Mouse (Mus musculus) MEL (cell line): ENCODE measurements around the gene Apol8. TPM values are rescaled to one million over a fixed set of nuclear protein-coding genes. Genes with fewer than 3 reads are reported as not detected.
A peak's percentile ranks its signal among the peaks of the same experiment; 100 is the strongest.

ENCODE experiments used
- DNase-seq: peaks from one replicate; pipeline ENCODE4 v3.0.0; 2011; ENCODE audit warnings: low read depth, low spot score
- H3K27ac ChIP-seq: 2 replicates; pipeline ENCODE4 v1.5.1; 2012; ENCODE audit warnings: low read depth, mild to moderate bottlenecking, control low read depth, low read length, moderate library complexity; ENCODE audit not compliant: control insufficient read depth
- H3K27me3 ChIP-seq, 2 experiments: fragments of 150-350 bp in 1 of 2; sonication (generic) in 1 of 2; 2 replicates each; pipeline ENCODE4 v1.6.1; 2012; ENCODE audit warnings: low read length in 2 of 2, mild to moderate bottlenecking in 2 of 2, improper control_type of control experiment in 1 of 2, moderate library complexity in 1 of 2; ENCODE audit not compliant: insufficient read depth in 2 of 2, control insufficient read depth in 1 of 2
- H3K36me3 ChIP-seq, 2 experiments: 2 replicates each; pipeline ENCODE4 v1.6.1; 2012 to 2014; ENCODE audit warnings: low read length in 2 of 2, improper control_type of control experiment in 1 of 2, inconsistent platforms in 1 of 2, mild to moderate bottlenecking in 1 of 2; ENCODE audit not compliant: insufficient read depth in 2 of 2, control insufficient read depth in 1 of 2
- H3K4me1 ChIP-seq, 2 experiments: fragments of 150-350 bp in 1 of 2; sonication (generic) in 1 of 2; 2 replicates each; pipeline ENCODE4 v1.6.1; 2012; ENCODE audit warnings: low read length in 2 of 2, improper control_type of control experiment in 1 of 2, mild to moderate bottlenecking in 1 of 2; ENCODE audit not compliant: insufficient read depth in 2 of 2, control insufficient read depth in 1 of 2
- H3K4me3 ChIP-seq, 2 experiments: fragments of 150-350 bp in 1 of 2; sonication (generic) in 1 of 2; 2 replicates each; pipeline ENCODE4 v1.5.1; 2012; ENCODE audit warnings: low read depth in 2 of 2, low read length in 2 of 2, mild to moderate bottlenecking in 2 of 2, moderate library complexity in 2 of 2, control low read depth in 1 of 2, improper control_type of control experiment in 1 of 2; ENCODE audit not compliant: control insufficient read depth in 1 of 2, insufficient read depth in 1 of 2
- H3K79me2 ChIP-seq: 2 replicates; pipeline ENCODE4 v1.6.1; 2012; ENCODE audit warnings: mild to moderate bottlenecking, low read length, moderate library complexity; ENCODE audit not compliant: control insufficient read depth, poor library complexity, insufficient read depth
- H3K9ac ChIP-seq: 2 replicates; pipeline ENCODE4 v1.6.1; 2012; ENCODE audit warnings: low read depth, mild to moderate bottlenecking, control low read depth, low read length, moderate library complexity; ENCODE audit not compliant: control insufficient read depth, poor library complexity, severe bottlenecking
- H3K9me3 ChIP-seq: fragments of 150-350 bp; sonication (generic); replicated peaks from 2 replicates; pipeline ENCODE4 v1.6.1; 2012; ENCODE audit warnings: mild to moderate bottlenecking, low read length, improper control_type of control experiment, moderate library complexity; ENCODE audit not compliant: insufficient read depth
- BHLHE40 ChIP-seq: IDR thresholded peaks from 2 replicates; pipeline ENCODE4 v1.6.1; 2012; ENCODE audit warnings: low read depth, mild to moderate bottlenecking, inconsistent platforms, low read length, improper control_type of control experiment, borderline replicate concordance
- EP300 ChIP-seq, 2 experiments: IDR thresholded peaks; 2 replicates each; pipeline ENCODE4 v1.6.1; 2011; ENCODE audit warnings: improper control_type of control experiment in 2 of 2, low read length in 2 of 2, low read depth in 1 of 2, mild to moderate bottlenecking in 1 of 2
- ETS1 ChIP-seq: IDR thresholded peaks from 2 replicates; pipeline ENCODE4 v1.6.1; 2012; ENCODE audit warnings: low read depth, mild to moderate bottlenecking, inconsistent platforms, low read length, improper control_type of control experiment, moderate library complexity
- GATA1 ChIP-seq: IDR thresholded peaks from 2 replicates; pipeline ENCODE4 v1.6.1; 2011; ENCODE audit warnings: low read depth, low read length, improper control_type of control experiment
- HCFC1 ChIP-seq: IDR thresholded peaks from 2 replicates; pipeline ENCODE4 v1.6.1; 2012; ENCODE audit warnings: low read depth, mild to moderate bottlenecking, inconsistent platforms, low read length, improper control_type of control experiment, moderate library complexity
- MAFK ChIP-seq: IDR thresholded peaks from 2 replicates; pipeline ENCODE4 v1.6.1; 2011; ENCODE audit warnings: low read depth, mild to moderate bottlenecking, low read length, improper control_type of control experiment, borderline replicate concordance
- MAX ChIP-seq: IDR thresholded peaks from 2 replicates; pipeline ENCODE4 v1.6.1; 2011; ENCODE audit warnings: low read length, improper control_type of control experiment
- MAZ ChIP-seq: IDR thresholded peaks from 2 replicates; pipeline ENCODE4 v1.6.1; 2012; ENCODE audit warnings: low read depth, mild to moderate bottlenecking, inconsistent platforms, low read length, improper control_type of control experiment
- MEF2A ChIP-seq: IDR thresholded peaks from 2 replicates; pipeline ENCODE4 v1.6.1; 2014; ENCODE audit warnings: low read depth, mild to moderate bottlenecking, inconsistent platforms, low read length, improper control_type of control experiment; ENCODE audit not compliant: poor library complexity, insufficient replicate concordance, severe bottlenecking; ENCODE audit errors: extremely low read depth
- MXI1 ChIP-seq: IDR thresholded peaks from 2 replicates; pipeline ENCODE4 v1.6.1; 2011; ENCODE audit warnings: mild to moderate bottlenecking, low read depth, low read length, improper control_type of control experiment
- MYB ChIP-seq: IDR thresholded peaks from 2 replicates; pipeline ENCODE4 v1.6.1; 2011; ENCODE audit warnings: mild to moderate bottlenecking, low read depth, low read length, improper control_type of control experiment
- MYC ChIP-seq: IDR thresholded peaks from 2 replicates; pipeline ENCODE4 v1.6.1; 2011; ENCODE audit warnings: low read depth, mild to moderate bottlenecking, low read length, improper control_type of control experiment, moderate library complexity
- NRF1 ChIP-seq: IDR thresholded peaks from 2 replicates; pipeline ENCODE4 v1.6.1; 2014; ENCODE audit warnings: low read depth, mild to moderate bottlenecking, inconsistent platforms, low read length, improper control_type of control experiment, moderate library complexity; ENCODE audit not compliant: poor library complexity, insufficient read depth, severe bottlenecking
- POLR2AphosphoS2 ChIP-seq: IDR thresholded peaks from 2 replicates; pipeline ENCODE4 v1.6.1; 2011; ENCODE audit warnings: low read length, improper control_type of control experiment
- RCOR1 ChIP-seq: IDR thresholded peaks from 2 replicates; pipeline ENCODE4 v1.6.1; 2012; ENCODE audit warnings: low read depth, mild to moderate bottlenecking, inconsistent platforms, low read length, improper control_type of control experiment
- SIN3A ChIP-seq: IDR thresholded peaks from 2 replicates; pipeline ENCODE4 v1.6.1; 2012; ENCODE audit warnings: low read length, improper control_type of control experiment, inconsistent platforms
- SMC3 ChIP-seq: IDR thresholded peaks from 2 replicates; pipeline ENCODE4 v1.6.1; 2011; ENCODE audit warnings: low read depth, low read length, improper control_type of control experiment
- TAL1 ChIP-seq: IDR thresholded peaks from 2 replicates; pipeline ENCODE4 v1.6.1; 2012; ENCODE audit warnings: mild to moderate bottlenecking, inconsistent platforms, low read length, moderate library complexity, mixed read lengths
- TBP ChIP-seq: IDR thresholded peaks from 2 replicates; pipeline ENCODE4 v1.8.0; 2011; ENCODE audit warnings: low read depth, low read length, improper control_type of control experiment
- TCF12 ChIP-seq: IDR thresholded peaks from 2 replicates; pipeline ENCODE4 v1.6.1; 2014; ENCODE audit warnings: low read depth, mild to moderate bottlenecking, inconsistent platforms, low read length, improper control_type of control experiment, moderate library complexity
- UBTF ChIP-seq: IDR thresholded peaks from 2 replicates; pipeline ENCODE4 v1.6.1; 2012; ENCODE audit warnings: low read depth, mild to moderate bottlenecking, inconsistent platforms, low read length, improper control_type of control experiment, moderate library complexity, borderline replicate concordance; ENCODE audit not compliant: insufficient read depth
- ZKSCAN1 ChIP-seq: IDR thresholded peaks from 2 replicates; pipeline ENCODE4 v1.6.1; 2012; ENCODE audit warnings: low read depth, mild to moderate bottlenecking, inconsistent platforms, low read length, improper control_type of control experiment, moderate library complexity
- ZNF384 ChIP-seq: IDR thresholded peaks from 2 replicates; pipeline ENCODE4 v1.6.1; 2012; ENCODE audit warnings: low read depth, mild to moderate bottlenecking, inconsistent platforms, low read length, improper control_type of control experiment
- polyA plus RNA-seq, 2 experiments: library from polyadenylated mRNA; stranded (reverse) in 1 of 2; unstranded in 1 of 2; fragments of >175 nt in 1 of 2; fragments of >200 nt in 1 of 2; gene quantifications; 2 replicates each; pipeline versions ENCODE4 v1.2.1 to v1.2.4; 2012; ENCODE audit warnings: low replicate concordance in 2 of 2, low read depth in 1 of 2; ENCODE audit not compliant: insufficient read length in 2 of 2, insufficient read depth in 1 of 2, missing spikeins in 1 of 2
- total RNA-seq: library from RNA; depleted of rRNA; stranded (reverse); fragments of 300-350 nt; gene quantifications from 2 replicates; pipeline ENCODE4 v1.2.3, GENCODE M21; 2012

Apol8 gene
- total and polyA plus RNA-seq, 3 experiments = 0.74 to 1.4 TPM; not detected in 1

GRCm38 (mm10) chr15:77773099-77773915 is 16.5 kb upstream of the Apol8 start:
- H3K36me3 ChIP-seq = peaks cover 12 to 16% of the 10 kb centered on the region in 2 experiments
- no peaks in the 10 kb centered on the region for H3K9me3 ChIP-seq
- H3K79me2 ChIP-seq = no peaks in the 10 kb centered on the region
- H3K9ac ChIP-seq = no peak overlapping the region
- H3K27me3 ChIP-seq = no peaks in the 10 kb centered on the region
- peak; percentile 90 for DNase-seq
- H3K4me1 ChIP-seq = peaks cover 4 to 16% of the 10 kb centered on the region in 2 experiments; a peak in 3 of 4 replicates
- H3K4me3 ChIP-seq = no peak overlapping the region
- H3K27ac ChIP-seq = peak overlapping the region; percentile 33
- 0 out of 2 replicates have a peak, but pooled peaks have one; percentile 29 for TF ChIP-seq MAZ
- no peak for TF ChIP-seq ZNF384
- no peak for TF ChIP-seq MEF2A
- no peak for TF ChIP-seq POLR2AphosphoS2
- TF ChIP-seq UBTF = no peak
- TF ChIP-seq SIN3A = peak; percentile 97
- TF ChIP-seq NRF1 = no peak
- TF ChIP-seq MXI1 = peak; percentile 95
- TF ChIP-seq HCFC1 = 0 out of 2 replicates have a peak, but pooled peaks have one; percentile 24
- peak; percentile 91 for TF ChIP-seq MYB
- peak; percentile 82 for TF ChIP-seq MAX
- TF ChIP-seq BHLHE40 = peak; percentile 77
- TF ChIP-seq ETS1 = peak; percentile 89
- TF ChIP-seq TAL1 = peak; percentile 92
- peak; percentile 72 for TF ChIP-seq MYC
- no peak for TF ChIP-seq MAFK
- no peak for TF ChIP-seq ZKSCAN1
- no peak for TF ChIP-seq TBP
- peak; percentile 88 to 98 for TF ChIP-seq EP300 (IDR thresholded peaks at IDR 0.05; ENCODE audit: low read depth in 1 of 2, low read length in 2 of 2)
- no peak for TF ChIP-seq SMC3
- TF ChIP-seq RCOR1 = peak; percentile 63
- TF ChIP-seq TCF12 = peak; percentile 96
- TF ChIP-seq GATA1 = peak; percentile 88
